Mouse (Mus musculus): Measurements from ENCODE around the gene Stk19.

- TF ChIP-seq HCFC1 (IDR thresholded peaks at IDR 0.05; ENCODE audit: borderline replicate concordance, insufficient read depth, low read length) (no peak), MAFK (IDR thresholded peaks at IDR 0.05; ENCODE audit: insufficient read depth, low read depth, low read length) (no peak)
Measured at GRCm38 (mm10) chr17:34883332-34883731, 46.6 kb upstream of the Stk19 start.
